Mouse (Mus musculus): ENCODE measurements around the gene Zfp219. TPM values are rescaled to one million over a fixed set of nuclear protein-coding genes. Genes with fewer than 3 reads are reported as not detected.

The Zfp219 gene
- polyA plus RNA-seq, 1 experiment, result 13.6 TPM

DNA sequence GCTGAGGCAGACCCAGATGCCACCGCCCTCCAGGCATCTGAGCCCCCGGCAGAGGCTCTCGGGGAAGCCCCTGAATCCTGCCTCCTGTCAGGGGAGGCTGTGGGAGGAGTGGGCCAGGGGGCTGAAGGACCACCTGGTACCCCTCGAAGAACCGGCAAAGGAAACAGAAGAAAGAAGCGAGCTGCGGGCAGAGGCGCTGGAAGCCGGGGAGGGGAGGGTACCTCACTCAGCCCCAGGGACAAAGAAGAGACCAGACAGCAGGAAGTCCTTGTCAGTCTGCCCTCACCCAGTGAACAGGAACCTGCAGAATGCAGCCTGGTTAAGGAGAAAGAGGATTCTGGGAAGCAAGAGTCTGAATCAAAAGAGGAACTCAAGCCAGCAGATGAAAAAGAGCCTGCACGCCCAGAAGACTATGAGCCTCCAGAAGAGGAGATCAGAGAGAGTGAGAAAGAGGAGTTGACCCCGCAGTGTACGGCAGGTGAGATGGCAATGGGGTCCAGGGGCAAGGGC lies 31.0 kb downstream of the Zfp219 start:
- peaks cover 10% of the 10 kb centered on the region for H3K79me2 ChIP-seq (ENCODE audit: control insufficient read depth, insufficient read depth)
- peaks cover 3% of the 10 kb centered on the region for H3K36me3 ChIP-seq (ENCODE audit: control insufficient read depth, insufficient read depth)
- TF ChIP-seq MYOD1 (IDR thresholded peaks at IDR 0.05; ENCODE audit: control insufficient read depth in 1 of 3, insufficient read length in 2 of 3, low read depth in 2 of 3) (no peak), SRF (IDR thresholded peaks at IDR 0.05; ENCODE audit: control insufficient read depth, insufficient read length, low read depth) (no peak), TCF3 (IDR thresholded peaks at IDR 0.05; ENCODE audit: insufficient read length, low read depth) (no peak), POLR2AphosphoS2 (IDR thresholded peaks at IDR 0.05; ENCODE audit: insufficient read length, low read depth) (no peak), E2F4 (IDR thresholded peaks at IDR 0.05; ENCODE audit: insufficient read depth) (no peak), TCF12 (IDR thresholded peaks at IDR 0.05; ENCODE audit: insufficient read depth, poor library complexity, severe bottlenecking) (no peak), MAX (IDR thresholded peaks at IDR 0.05; ENCODE audit: low read depth) (no peak), CEBPB (IDR thresholded peaks at IDR 0.05; ENCODE audit: insufficient read depth, poor library complexity, severe bottlenecking) (no peak), MYOG (IDR thresholded peaks at IDR 0.05; ENCODE audit: control insufficient read depth in 1 of 3, insufficient read depth in 1 of 3, insufficient read length in 2 of 3, low read depth in 2 of 3) (no peak), POLR2A (IDR thresholded peaks at IDR 0.05; ENCODE audit: insufficient read length, low read depth) (no peak), USF1 (IDR thresholded peaks at IDR 0.05; ENCODE audit: low read depth) (no peak), REST (IDR thresholded peaks at IDR 0.05; ENCODE audit: insufficient read depth, insufficient read length) (no peak)
- no peak overlapping the region for H3ac ChIP-seq (ENCODE audit: control insufficient read depth, insufficient read length)
- H3K27me3 ChIP-seq (ENCODE audit: control insufficient read depth, insufficient read depth, insufficient read length), result no peaks in the 10 kb centered on the region
- H3K4me3 ChIP-seq, result no peak overlapping the region
- H3K4me2 ChIP-seq (ENCODE audit: low read depth), result no peak overlapping the region

DNA sequence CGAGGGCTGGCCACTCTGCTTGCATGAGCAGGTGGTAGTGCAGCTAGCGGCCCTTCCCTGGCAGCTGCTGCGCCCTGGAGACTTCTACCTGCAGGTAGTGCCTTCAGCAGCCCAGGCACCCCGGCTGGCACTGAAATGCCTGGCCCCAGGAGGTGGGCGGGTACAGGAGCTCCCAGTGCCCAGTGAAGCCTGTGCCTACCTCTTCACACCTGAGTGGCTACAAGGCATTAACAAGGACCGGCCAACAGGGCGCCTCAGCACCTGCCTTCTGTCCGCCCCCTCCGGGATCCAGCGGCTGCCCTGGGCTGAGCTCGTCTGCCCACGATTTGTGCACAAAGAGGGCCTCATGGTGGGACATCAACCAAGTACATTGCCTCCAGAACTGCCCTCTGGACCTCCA lies 31.8 kb downstream of the Zfp219 start:
- H3K27me3 ChIP-seq (ENCODE audit: control insufficient read depth, insufficient read depth, insufficient read length), result no peaks in the 10 kb centered on the region
- no peak overlapping the region for H3K4me2 ChIP-seq (ENCODE audit: low read depth)
- TF ChIP-seq E2F4 (IDR thresholded peaks at IDR 0.05; ENCODE audit: insufficient read depth) (no peak), TCF3 (IDR thresholded peaks at IDR 0.05; ENCODE audit: insufficient read length, low read depth) (no peak), SRF (IDR thresholded peaks at IDR 0.05; ENCODE audit: control insufficient read depth, insufficient read length, low read depth) (no peak), MAX (IDR thresholded peaks at IDR 0.05; ENCODE audit: low read depth) (no peak)
- H3ac ChIP-seq (ENCODE audit: control insufficient read depth, insufficient read length), result no peak overlapping the region
- H3K79me2 ChIP-seq (ENCODE audit: control insufficient read depth, insufficient read depth), result peaks cover 10% of the 10 kb centered on the region
- H3K36me3 ChIP-seq (ENCODE audit: control insufficient read depth, insufficient read depth), result no peaks in the 10 kb centered on the region
- no peak overlapping the region for H3K4me3 ChIP-seq

DNA sequence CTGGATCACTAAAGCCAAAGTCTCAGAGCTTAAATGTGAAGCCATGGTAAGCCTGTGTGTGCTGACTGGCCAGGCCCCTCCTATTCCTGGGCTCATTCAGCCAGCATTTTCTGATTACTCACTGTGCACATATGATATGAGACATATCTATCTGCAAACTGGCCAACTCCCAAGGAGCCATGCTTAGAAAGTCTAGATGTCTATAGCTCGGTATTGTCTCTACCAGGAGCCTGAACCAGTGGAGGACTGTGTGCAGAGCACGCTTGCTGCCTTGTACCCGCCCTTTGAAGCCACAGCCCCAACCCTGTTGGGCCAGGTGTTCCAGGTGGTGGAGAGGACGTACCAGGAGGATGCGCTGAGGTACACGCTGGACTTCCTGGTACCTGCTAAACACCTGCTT lies 33.4 kb downstream of the Zfp219 start:
- no peak overlapping the region for H3ac ChIP-seq (ENCODE audit: control insufficient read depth, insufficient read length)
- TF ChIP-seq CEBPB (IDR thresholded peaks at IDR 0.05; ENCODE audit: insufficient read depth, poor library complexity, severe bottlenecking), result no peak
- no peaks in the 10 kb centered on the region for H3K36me3 ChIP-seq (ENCODE audit: control insufficient read depth, insufficient read depth)
- peaks cover 10% of the 10 kb centered on the region for H3K79me2 ChIP-seq (ENCODE audit: control insufficient read depth, insufficient read depth)
- peak overlapping the region; percentile 100 for H3K4me2 ChIP-seq (ENCODE audit: low read depth)
- no peaks in the 10 kb centered on the region for H3K27me3 ChIP-seq (ENCODE audit: control insufficient read depth, insufficient read depth, insufficient read length)
- H3K4me3 ChIP-seq, result no peak overlapping the region

DNA sequence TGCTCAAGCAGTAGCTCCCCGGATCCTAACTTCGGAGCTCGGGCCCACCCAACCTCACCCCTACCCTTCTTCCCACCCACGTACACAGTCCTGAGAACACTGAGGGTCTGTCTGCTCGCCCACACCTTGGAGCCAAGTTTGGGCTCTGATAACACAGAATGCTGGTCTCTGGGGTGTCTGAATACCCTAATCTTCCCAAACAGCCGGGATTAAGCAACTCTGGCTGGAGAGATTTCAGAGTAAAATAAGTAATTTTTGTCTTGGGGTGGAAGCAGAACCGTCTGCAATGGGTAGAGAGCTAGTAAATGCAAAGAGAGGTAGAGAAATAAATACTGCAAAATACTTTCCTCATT lies 34.4 kb downstream of the Zfp219 start:
- Histone ChIP-seq H3K79me2 (ENCODE audit: control insufficient read depth, insufficient read depth) (peaks cover 10% of the 10 kb centered on the region), H3K27me3 (ENCODE audit: control insufficient read depth, insufficient read depth, insufficient read length) (no peaks in the 10 kb centered on the region), H3ac (ENCODE audit: control insufficient read depth, insufficient read length) (peak overlapping the region; percentile 93), H3K4me2 (ENCODE audit: low read depth) (peak overlapping the region; percentile 100), H3K4me3 (peak overlapping the region; percentile 79), H3K36me3 (ENCODE audit: control insufficient read depth, insufficient read depth) (no peaks in the 10 kb centered on the region)
- TF ChIP-seq TCF12 (IDR thresholded peaks at IDR 0.05; ENCODE audit: insufficient read depth, poor library complexity, severe bottlenecking), result no peak
- peak; percentile 52; the same call in 1 of the 2 replicates for TF ChIP-seq CEBPB (IDR thresholded peaks at IDR 0.05; ENCODE audit: insufficient read depth, poor library complexity, severe bottlenecking)

DNA sequence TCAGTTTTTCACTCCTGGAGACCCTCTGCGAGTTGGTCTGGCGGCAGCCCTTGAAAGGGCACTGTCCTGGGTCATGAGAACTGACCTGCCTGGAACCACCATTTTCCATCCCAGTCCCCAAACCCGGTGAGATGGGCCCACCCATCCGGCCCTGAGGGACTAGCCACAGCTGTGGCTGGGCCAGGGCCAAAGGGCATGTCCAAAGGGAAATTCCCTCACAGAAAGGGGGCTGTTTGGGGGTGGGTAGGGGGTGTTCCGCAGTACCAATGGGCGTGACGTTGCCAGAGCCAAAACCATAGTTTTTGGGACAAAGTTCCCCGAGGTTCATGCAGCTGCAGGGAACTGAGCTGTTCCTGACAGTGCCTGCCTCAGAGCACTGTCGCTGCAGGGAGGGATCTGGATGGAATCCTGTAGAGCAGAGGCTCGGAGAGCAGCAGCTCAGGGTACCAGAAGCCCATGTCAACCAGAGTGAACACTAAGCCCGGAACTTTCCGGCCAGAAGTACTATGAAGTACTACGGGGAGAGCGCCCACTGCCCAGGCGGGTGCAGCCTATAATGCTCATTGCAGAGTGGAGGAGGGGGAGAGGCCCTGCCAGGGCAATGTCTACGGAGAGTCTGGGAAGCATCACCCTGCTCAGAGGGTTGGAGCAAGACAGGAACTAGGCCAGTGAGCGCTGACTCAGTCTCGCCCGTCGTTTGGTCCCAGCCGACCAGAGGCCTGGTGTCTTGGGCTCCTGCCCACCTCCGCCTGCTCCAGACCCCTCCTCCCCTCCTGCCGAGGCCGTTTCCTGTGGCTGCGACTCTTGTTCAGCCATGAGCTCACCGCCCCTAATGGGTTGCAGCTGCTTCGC lies 35.0 kb downstream of the Zfp219 start:
- peak; percentile 62 for TF ChIP-seq POLR2A (IDR thresholded peaks at IDR 0.05; ENCODE audit: insufficient read length, low read depth)
- no peak for TF ChIP-seq SRF (IDR thresholded peaks at IDR 0.05; ENCODE audit: control insufficient read depth, insufficient read length, low read depth)
- TF ChIP-seq TCF3 (IDR thresholded peaks at IDR 0.05; ENCODE audit: insufficient read length, low read depth), result no peak
- no peak for TF ChIP-seq E2F4 (IDR thresholded peaks at IDR 0.05; ENCODE audit: insufficient read depth)
- TF ChIP-seq POLR2AphosphoS2 (IDR thresholded peaks at IDR 0.05; ENCODE audit: insufficient read length, low read depth), result peak; percentile 84
- TF ChIP-seq USF1 (IDR thresholded peaks at IDR 0.05; ENCODE audit: low read depth), result no peak
- TF ChIP-seq MYOG (IDR thresholded peaks at IDR 0.05; ENCODE audit: control insufficient read depth in 1 of 3, insufficient read depth in 1 of 3, insufficient read length in 2 of 3, low read depth in 2 of 3), result peak; percentile 36 to 80 (median 54)
- TF ChIP-seq MAX (IDR thresholded peaks at IDR 0.05; ENCODE audit: low read depth), result no peak
- peak in 2 of 3 experiments; percentile 82 for TF ChIP-seq MYOD1 (IDR thresholded peaks at IDR 0.05; ENCODE audit: control insufficient read depth in 1 of 3, insufficient read length in 2 of 3, low read depth in 2 of 3)
- TF ChIP-seq TCF12 (IDR thresholded peaks at IDR 0.05; ENCODE audit: insufficient read depth, poor library complexity, severe bottlenecking), result no peak
- no peak for TF ChIP-seq CEBPB (IDR thresholded peaks at IDR 0.05; ENCODE audit: insufficient read depth, poor library complexity, severe bottlenecking)
- TF ChIP-seq REST (IDR thresholded peaks at IDR 0.05; ENCODE audit: insufficient read depth, insufficient read length), result no peak
- no peaks in the 10 kb centered on the region for H3K36me3 ChIP-seq (ENCODE audit: control insufficient read depth, insufficient read depth)

More for the DNA sequence above, 35.0 kb downstream of the Zfp219 start:
- H3ac ChIP-seq (ENCODE audit: control insufficient read depth, insufficient read length), result peak overlapping the region; percentile 93
- peaks cover 10% of the 10 kb centered on the region for H3K79me2 ChIP-seq (ENCODE audit: control insufficient read depth, insufficient read depth)
- peak overlapping the region; percentile 79 for H3K4me3 ChIP-seq
- peak overlapping the region; percentile 100 for H3K4me2 ChIP-seq (ENCODE audit: low read depth)
- H3K27me3 ChIP-seq (ENCODE audit: control insufficient read depth, insufficient read depth, insufficient read length), result no peaks in the 10 kb centered on the region
